ENCODE assay signal across 9 mouse cellular contexts in genomic region chr12:75478596-75478995, GRCm38 (mm10).
"Had no signal": no experiment of that assay in that cellular context is flagged by ENCODE, and none has a peak within 500 bp of the region (broad histone marks: within the 10 kb centered on the region; RNA-seq: fewer than 3 reads in every experiment).

No protein-coding gene starts in this region.

- DNase-seq: kidney, adult 18-20 months; kidney, postnatal 10 days; kidney, postnatal 4 days; lung, embryonic 14.5 days; thymus, postnatal 4 days had no signal

- H3K27ac ChIP-seq: limb, embryonic 12.5 days; liver, embryonic 15.5 days; neural tube, embryonic 12.5 days; stomach, postnatal 0 days had no signal

- H3K4me3 ChIP-seq: limb, embryonic 12.5 days; liver, embryonic 15.5 days; neural tube, embryonic 12.5 days had no signal
